Mouse (Mus musculus) 416B (cell line): ENCODE data around the gene Zfp940.
A peak's percentile ranks its signal among the peaks of the same experiment; 100 is the strongest.
"Not testable (repeated sequence)": the region's sequence is repeated elsewhere in the genome, so short reads cannot be mapped to it uniquely, and the experiment has no call there.

Experiments
- DNase-seq: peaks from one replicate; pipeline ENCODE4 v3.0.0; 2011; ENCODE audit warnings: low read depth

The Zfp940 gene

DNA sequence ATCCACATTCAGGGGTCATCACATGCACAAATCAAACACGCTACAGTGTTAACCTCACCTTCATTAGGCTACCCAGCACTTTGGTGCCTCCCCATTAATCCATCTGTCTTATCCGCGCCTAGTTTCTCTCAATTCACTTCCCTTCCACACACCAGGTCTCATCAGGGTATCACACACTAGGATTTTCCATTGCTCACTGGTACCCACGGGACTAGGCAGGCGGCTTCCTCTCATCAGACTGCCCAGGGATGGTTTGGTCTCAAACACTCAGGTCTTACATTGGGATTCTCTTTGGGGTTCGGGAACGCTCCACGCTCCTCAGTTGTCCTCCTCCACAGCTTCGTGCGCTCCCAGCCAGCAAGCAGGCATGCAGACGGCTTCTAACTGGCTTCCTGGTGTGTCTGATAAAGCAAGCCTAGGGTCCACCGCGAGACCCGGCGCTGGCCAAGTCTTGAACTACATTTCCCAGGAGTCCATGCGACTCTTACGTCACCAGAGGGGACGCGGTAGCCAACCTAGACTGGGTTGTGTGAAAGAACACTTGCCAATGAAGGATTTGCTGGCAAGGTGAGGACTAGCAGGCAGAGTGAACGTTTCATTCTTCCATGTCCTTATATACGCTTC, at the start of gene Zfp940:
Gene Zfp940, minus strand, starts transcription at position 451 of the 624 bp plus-strand sequence.
- DNase-seq, result no peak

GRCm38 (mm10) chr7:29898351-29898750, 44.9 kb upstream of the Zfp940 start:
- DNase-seq, result no peak

DNA sequence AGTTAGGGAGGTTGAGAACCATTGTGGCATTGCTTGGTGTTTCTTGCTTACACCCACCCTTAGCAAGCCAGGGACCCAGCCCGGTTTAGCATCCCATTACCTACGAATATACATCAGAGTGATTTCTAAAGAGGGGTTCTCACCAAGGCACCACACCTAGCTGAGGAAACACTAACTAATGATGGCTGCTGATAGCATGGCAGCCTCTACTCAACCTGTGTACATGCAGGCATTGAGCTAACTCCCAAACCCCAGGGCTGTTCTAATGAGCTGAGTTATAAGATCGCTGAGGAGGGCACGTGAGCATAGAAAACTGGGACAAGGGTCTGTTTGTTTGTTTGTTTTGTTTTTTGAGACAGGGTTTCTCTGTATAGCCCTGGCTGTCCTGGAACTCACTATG, 39.3 kb upstream of the Zfp940 start:
- no peak for DNase-seq

- no peak for DNase-seq
Observed at GRCm38 (mm10) chr7:29890501-29890900, 37.0 kb upstream of the Zfp940 start.

GRCm38 (mm10) chr7:29880916-29881315, 27.4 kb upstream of the Zfp940 start:
- no peak for DNase-seq

- no peak for DNase-seq
Observed at GRCm38 (mm10) chr7:29880056-29880455, 26.6 kb upstream of the Zfp940 start.

- DNase-seq, result not testable (repeated sequence)
Observed at GRCm38 (mm10) chr7:29877561-29877960, 24.1 kb upstream of the Zfp940 start.

GRCm38 (mm10) chr7:29874256-29874655, 20.8 kb upstream of the Zfp940 start:
- no peak for DNase-seq

DNA sequence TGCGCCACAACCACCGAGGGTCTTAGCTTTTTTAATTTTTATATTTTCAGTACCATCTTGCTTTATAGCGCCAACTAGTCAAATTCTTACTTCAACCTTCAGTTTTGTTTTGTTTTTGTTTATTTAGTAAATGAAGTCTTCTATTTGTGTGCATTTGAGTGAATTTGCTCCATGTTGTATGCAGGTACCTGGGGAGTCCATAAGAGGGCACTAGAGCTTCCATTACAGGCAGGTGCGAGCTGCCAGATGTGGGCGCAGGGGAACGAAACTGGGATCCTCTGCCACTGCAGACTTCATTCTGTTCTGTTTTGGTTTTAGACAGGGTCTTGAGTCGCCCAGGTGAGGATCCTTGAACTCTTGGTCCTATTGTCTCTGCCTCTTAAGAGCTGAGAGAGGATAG, 8.2 kb upstream of the Zfp940 start:
- peak; percentile 70 for DNase-seq

DNA sequence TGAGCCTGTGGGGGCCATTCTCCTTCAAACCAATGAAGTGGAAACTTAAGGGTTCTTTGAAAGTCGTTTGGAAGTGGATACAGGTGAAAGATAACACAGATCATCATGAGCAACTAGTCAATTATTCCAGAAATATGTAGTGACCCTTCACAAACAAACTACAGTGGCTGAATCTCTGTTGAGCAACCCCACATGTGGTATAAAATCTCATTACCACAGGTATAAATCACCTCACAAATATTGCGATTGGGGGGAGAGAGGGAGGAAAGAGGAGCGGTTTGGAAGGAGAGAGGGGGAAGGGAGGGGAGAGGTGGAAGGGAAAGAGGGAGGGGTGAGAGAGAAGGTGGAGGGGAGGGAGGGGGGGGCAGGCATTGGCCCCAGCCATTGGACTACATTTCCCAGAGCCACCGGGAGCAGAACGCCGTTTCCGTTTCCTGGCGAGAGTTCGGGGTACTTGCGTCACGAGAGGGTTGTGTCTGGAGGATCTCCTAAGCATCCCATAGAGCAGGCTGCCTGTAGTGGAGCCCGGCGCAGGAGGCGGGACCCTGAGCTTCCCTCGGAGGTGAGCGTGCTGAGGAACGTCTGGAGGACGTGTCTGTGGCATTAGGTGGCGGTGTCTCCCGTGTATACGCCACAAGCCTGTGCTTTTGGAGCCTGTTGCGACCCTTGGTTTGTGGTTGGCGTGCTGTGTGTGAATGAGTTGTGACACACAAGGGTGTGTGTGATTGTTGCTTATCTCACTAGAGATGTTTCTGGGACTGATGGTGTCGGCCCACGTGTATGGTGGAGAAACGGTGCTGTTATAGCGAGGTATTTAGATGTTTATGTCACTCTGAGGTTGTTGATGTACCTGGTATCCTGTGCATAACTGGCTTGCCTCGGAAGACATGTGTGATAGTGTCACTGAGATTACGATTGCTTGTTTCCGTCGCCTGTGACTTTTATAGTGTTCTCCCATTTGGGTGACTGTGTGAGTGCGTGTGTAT, 6.4 kb upstream of the Zfp940 start, which contains the start of gene Zfp420:
Gene Zfp420, plus strand, starts transcription at position 448 of the 986 bp plus-strand sequence.
- peak; percentile 93 for DNase-seq

DNA sequence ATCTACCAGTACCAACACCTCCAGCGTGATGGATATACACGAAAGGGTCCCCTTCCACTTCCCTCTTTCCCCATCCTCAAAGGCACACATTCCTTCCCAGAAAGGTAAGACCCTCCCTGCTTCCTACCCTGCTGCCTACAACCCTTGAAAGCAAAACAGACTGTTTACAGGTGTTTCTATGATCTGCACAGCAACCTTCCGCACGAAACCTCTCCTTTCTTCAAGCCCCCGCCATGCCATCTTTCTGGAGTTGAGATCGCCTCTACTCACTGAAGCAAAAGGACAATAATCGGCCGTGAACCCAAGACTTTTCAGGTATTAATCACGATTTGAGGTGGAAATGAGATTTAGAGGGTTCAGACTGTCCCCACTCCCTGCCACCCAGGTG, 644 bp downstream of the Zfp940 start:
- DNase-seq, result no peak

DNA sequence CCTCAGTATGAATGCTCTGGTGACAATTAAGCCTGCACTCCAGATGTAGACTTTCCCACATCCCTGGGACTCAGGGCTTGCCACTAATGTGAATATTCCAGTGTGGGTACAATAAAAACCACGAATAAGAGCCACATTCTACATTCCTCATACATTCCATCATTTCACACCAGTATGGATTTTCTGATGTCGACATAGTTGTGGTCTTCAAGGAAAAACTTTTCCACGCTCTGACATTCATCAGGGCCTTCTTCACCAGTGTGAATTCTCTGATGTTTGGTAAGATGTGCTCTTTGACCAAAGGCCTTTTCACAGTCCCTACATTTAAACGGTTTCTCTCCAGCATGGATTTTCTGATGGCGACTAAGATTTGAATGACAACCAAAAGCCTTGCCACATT, 8.9 kb downstream of the Zfp940 start:
- no peak for DNase-seq

- no peak for DNase-seq
Observed at GRCm38 (mm10) chr7:29842105-29842504, 11.4 kb downstream of the Zfp940 start.

GRCm38 (mm10) chr7:29839256-29839655, 14.2 kb downstream of the Zfp940 start:
- no peak for DNase-seq

- DNase-seq, result peak; percentile 34
Observed at GRCm38 (mm10) chr7:29836816-29837215, 16.7 kb downstream of the Zfp940 start.

DNA sequence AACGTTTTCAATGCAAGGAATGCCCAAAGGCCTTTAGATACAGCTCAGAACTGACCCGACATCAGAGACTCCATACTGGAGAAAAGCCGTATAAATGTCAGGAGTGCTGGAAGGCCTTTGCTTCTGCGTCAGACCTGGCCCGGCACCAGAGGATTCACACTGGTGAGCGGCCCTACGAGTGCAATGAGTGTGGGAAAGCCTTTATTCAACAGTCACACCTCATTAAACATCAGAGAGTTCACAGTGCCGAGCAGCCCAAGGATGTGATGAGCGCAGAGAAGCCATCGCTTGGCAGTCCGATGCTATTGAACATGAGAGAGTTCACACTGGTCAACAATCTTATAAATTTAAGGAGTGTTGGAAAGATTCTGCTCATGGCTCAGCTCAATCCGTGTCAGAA, 23.7 kb downstream of the Zfp940 start:
- no peak for DNase-seq

GRCm38 (mm10) chr7:29828001-29828400, 25.5 kb downstream of the Zfp940 start:
- DNase-seq, result no peak

DNA sequence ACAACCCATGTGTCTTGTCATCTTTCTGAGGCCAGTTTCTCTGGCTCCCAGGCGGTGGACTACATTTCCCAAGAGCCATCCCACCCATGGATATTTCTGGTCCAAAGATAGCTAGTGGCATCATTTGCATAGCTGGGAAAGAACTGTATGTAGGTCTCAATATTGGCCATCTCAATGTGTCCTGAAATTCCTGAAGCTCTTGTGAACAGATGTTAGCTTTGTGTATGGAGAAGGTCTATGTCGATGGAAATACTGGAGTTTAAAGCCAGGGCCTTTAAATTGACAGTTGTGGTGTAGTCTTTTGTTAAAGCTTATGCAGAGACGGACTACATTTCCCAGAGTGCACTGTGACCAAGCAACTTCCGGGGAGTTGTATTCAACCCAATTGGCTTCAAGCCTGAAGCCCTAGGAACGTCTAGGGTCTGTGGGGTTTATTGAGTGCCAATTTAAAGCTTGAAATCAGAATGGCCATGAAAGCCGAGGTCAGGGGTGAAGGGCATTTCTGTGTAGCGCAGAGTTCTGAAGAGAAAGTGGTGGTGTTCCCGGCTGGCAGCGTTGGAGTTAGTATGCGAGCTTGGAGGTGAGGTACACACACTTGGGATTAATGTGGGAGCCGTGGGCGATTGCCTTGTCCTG, 34.7 kb downstream of the Zfp940 start:
- DNase-seq, result peak; percentile 87

DNA sequence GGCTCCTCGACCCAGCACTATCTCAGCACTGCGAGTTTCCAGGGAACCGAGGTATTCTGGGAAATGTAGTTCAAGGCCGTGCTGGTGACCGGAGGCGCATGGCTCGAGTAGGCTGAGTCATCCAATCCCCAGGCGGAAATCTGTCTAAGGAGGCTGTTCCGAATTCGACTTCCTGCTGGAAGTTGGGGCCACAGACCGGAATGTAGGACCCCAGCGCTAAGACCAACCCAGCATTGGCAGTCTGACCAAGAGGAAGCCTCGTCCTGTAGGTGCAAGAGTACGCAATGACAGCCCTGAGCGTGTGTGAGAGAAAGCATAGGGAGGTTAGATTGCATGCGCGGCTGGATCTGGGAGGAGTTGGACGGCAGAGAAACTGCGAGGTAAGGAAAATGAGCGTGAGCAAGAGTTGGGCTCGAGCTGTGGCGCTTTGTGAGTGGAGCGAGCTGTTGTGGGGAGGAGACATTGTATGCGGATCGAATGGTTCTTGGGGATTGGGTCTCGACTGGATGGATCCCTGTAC, 37.5 kb downstream of the Zfp940 start, which contains the start of gene Zfp790:
Gene Zfp790, plus strand, starts transcription at position 205 of the 520 bp plus-strand sequence.
- DNase-seq, result peak; percentile 98

- DNase-seq, result peak; percentile 28
Observed at GRCm38 (mm10) chr7:29815061-29815784, 38.2 kb downstream of the Zfp940 start.

DNA sequence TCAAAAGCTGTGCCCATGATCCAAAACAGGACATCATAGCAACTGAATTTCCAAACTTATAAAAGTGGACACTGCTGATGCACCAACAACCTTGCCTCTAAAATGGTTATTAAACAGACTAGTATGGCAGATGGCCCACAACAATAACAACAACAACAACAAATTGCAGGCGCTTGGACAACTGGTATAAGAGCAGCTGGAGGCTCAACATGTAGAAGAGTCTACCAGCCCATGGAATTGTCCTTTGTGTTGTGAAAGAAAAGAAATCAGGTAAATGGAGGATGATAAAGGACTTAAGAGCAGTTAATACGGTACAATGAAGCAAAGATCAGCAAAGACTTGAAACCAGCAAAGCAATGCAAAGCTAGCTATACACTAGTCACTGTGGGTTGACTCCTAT, 39.1 kb downstream of the Zfp940 start:
- DNase-seq, result no peak

- DNase-seq, result no peak
Observed at GRCm38 (mm10) chr7:29812244-29812643, 41.2 kb downstream of the Zfp940 start.
